Mouse (Mus musculus) CD4-positive, CD25-positive, alpha-beta regulatory T cell, adult 2 months (primary cell): ENCODE measurements around the gene Isl2.

Source experiments
- DNase-seq: peaks from one replicate; pipeline ENCODE4 v3.0.0-alpha.2; 2012; ENCODE audit warnings: low read depth, low spot score

Gene Isl2

DNA sequence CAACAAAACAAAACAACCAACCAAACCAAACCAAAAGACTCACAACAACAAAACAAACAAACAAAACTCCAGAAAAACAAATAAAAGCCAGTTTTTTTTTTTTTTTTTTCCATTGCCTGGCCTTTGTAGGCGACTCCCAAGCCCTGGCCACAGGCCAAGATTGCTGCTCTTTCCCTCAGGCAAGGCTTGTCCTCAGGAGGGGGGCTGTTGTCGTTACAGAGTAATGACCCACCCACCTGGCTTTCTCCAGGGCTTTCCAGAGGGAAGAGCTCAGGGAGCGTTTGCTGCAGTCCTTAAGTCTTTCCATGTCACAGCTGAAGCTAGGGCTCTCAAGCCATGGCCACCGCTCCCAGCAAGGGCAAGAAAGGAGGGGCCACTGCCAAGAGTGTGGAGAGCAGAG, at the start of gene Isl2:
TSS of gene Isl2 (plus strand) at position 296 of the 400 bp plus-strand sequence.
- DNase-seq: peak; percentile 2

DNA sequence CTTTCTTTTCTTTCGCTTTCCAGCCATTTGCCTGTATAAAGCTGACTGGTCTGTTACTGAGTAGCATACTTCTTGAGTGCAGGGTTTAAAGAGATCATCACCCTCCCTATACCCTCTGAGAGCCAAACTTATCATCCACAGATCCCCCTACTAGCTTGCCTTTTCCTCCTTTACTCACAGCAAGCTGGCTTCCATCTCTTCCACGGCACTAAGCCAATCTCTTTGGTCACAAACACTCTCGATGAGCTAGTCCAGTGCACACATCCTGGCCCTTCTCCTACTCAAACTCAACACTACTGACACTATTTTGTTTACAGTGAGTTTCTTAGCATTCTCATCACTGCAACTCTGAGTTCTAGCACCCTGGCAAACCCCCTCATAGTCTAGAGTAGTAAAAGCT, 30.6 kb upstream of the Isl2 start:
- no peak for DNase-seq

- no peak for DNase-seq
These were observed 29.8 kb upstream of the Isl2 start for GRCm38 (mm10) chr9:55508701-55509100.

GRCm38 (mm10) chr9:55509731-55510130, 28.7 kb upstream of the Isl2 start:
- no peak for DNase-seq

DNA sequence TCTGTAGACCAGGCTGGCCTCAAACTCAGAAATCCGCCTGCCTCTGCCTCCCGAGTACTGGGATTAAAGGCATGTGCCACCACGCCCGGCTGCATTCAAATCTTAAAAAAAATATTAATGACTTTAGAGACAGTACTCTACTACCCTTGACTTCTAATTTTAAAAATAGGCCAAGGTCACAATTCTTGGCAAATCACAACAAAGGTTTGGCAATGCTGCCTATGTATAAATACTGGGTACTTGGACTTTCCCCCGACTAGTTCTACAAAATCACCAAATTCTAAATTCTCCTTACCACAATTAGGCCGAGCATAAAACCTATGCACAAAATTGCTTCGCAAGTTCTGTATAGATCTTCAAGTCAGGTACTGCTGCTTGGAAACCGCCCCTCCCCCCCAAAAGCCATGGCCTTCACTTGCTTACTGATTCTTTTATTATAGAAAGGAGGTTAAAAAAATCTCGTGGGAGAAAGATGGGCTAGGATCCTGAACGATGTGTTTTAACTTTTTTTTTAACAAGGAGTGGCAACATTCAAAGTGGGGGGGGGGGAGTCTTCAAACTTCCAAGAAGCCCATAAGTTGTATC, 27.7 kb upstream of the Isl2 start:
- DNase-seq: no peak

DNA sequence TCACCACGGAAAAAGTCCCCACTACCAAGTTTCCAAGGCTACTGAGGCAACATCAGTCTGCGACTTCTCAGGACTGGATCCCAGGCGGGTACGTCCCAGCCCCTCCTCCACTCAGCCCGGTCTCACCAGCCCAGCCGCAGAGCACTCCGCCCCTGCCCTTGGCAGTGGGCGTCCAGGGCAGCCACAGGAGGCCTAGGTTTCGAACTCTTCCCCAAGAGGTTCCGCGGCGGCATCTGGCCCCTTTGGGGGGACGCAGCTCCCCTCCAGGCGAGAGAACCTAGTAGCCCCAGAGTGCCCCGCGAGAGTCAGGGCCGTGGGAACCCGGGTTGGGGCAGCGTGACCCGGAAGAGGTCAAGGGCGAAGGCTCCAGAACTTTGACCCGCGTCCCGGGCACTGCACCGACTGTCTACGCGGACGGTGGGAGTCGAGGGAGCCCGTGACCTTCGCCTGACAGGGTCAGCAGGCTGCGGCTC, 26.9 kb upstream of the Isl2 start:
- DNase-seq: peak; percentile 67

DNA sequence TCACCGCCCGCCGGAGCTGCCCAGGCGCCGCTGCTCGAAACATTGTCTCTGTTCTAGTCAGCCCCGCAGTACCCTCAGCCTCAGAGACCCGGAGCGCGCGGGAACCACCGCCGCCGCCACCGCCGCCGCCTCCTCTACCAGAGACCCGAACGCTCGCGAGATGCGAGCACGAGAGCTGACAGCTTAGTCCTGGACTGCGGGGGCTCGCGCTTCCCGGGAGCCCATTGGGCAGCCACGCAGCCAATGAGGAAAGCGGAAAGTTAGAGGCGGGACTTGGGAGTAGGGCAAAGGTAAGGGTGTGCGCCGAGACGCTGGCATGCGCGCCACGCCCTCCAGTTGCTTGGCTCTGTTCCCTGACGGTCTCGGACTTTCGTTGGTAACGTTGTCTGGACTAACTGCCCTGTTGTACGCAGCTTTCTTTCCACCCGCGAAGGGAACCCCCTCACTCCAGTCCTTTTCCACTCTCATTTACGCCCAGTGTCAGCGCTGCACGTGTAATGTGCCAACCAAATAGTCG, 26.4 kb upstream of the Isl2 start, which contains the start of gene Etfa:
TSS of gene Etfa (minus strand) at position 217 of the 517 bp plus-strand sequence.
- peak; percentile 97 for DNase-seq

DNA sequence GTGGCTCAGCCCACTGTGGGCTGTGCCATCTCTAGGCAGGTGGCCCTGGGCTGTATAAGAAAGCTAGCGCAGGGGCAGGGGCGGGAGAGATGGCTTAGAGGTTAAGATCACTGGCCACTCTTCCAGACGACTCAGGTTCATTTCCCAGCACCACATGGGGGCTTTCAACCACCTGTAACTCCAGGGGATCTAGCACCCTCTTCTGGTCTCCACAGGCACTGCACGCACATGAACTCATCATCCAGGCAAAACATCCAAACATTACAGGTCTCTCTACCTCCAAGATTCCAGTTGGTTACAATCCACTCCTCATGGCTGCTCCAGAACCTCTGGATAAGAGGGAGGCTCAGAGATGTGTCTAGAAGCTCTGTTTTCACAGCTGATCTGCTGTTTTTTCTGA, 12.8 kb upstream of the Isl2 start:
- DNase-seq: peak; percentile 48

DNA sequence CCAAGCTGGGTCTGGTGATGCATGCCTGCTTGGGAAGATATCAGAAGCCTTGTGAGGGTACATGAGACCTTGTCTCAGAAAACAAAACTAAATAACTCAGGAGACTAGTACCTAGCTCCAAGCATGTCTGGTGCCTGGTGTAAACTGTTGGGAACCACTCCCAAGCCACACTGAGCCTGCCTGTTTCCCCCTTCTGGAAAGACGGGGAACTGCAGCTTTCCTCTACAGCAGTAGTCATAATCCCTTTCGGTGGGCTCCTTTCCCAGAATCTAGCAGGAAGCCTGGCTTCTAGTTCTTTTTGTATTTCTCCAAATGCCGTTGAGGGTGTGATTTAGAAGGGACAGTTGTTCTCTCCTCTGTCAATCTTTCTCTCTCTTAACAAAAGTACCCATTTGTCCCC, 2.6 kb upstream of the Isl2 start:
- peak; percentile 62 for DNase-seq

DNA sequence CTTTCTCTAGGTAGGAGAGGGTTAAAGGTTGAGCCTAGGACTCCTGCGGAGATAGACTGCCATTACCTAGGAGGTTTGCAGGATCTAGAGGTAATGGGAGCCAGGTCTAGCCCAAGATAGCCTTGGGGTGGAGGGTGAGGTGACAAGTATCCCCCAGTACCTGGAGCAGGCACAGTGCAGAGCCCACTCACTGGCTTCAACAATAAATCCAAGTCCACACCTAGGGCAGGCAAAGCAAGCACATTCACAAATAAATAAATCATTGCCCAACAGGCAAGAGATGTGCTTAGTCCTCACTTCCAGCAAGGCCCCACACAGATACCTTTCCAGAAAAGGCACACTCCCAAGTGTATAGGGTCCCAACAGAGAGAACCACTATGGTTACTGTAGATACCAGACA, 534 bp downstream of the Isl2 start:
- DNase-seq: no peak

GRCm38 (mm10) chr9:55539661-55540390, 1.4 kb downstream of the Isl2 start:
- peak; percentile 42 for DNase-seq

DNA sequence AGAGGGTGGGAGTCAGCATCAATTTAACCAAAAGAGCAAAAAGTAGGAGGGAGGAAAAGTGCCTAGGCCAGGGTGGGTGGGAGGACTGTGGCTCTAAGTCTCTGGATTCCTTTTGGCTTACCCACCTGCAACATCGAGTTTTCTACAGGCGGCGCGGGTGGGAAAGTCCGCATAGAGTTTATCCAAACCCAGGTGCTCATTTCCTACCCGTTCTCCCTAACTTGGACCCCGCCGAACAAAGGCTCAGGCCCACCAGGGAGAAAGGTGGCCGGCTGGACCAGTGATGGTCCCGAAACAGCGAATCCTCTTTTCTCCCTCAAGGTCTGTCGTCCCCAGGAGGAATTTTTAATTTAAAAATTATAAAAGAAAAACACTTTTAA, 1.9 kb downstream of the Isl2 start:
- peak; percentile 19 for DNase-seq

DNA sequence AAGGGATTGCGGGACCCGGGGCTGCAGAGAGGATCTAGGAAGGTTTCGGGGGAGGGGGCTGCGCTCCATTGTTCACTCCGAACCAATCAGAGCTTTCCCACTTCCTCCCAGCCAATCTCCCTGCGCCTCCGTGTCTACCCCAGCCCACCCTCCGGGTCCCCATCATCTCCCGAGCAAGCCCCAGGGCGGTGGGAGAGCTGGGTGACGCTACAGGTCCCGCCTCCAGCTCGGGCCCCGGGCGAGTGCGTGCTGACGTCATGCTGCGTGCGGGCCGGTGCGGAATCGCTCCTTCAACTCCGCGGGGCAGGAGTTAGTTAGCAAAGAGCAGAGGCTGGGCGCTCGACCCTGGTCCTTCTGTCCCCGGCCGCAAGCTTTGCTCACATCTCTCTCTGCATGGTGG, 2.4 kb downstream of the Isl2 start:
- peak; percentile 83 for DNase-seq

GRCm38 (mm10) chr9:55541681-55542365, 3.4 kb downstream of the Isl2 start:
- DNase-seq: peak; percentile 52

DNA sequence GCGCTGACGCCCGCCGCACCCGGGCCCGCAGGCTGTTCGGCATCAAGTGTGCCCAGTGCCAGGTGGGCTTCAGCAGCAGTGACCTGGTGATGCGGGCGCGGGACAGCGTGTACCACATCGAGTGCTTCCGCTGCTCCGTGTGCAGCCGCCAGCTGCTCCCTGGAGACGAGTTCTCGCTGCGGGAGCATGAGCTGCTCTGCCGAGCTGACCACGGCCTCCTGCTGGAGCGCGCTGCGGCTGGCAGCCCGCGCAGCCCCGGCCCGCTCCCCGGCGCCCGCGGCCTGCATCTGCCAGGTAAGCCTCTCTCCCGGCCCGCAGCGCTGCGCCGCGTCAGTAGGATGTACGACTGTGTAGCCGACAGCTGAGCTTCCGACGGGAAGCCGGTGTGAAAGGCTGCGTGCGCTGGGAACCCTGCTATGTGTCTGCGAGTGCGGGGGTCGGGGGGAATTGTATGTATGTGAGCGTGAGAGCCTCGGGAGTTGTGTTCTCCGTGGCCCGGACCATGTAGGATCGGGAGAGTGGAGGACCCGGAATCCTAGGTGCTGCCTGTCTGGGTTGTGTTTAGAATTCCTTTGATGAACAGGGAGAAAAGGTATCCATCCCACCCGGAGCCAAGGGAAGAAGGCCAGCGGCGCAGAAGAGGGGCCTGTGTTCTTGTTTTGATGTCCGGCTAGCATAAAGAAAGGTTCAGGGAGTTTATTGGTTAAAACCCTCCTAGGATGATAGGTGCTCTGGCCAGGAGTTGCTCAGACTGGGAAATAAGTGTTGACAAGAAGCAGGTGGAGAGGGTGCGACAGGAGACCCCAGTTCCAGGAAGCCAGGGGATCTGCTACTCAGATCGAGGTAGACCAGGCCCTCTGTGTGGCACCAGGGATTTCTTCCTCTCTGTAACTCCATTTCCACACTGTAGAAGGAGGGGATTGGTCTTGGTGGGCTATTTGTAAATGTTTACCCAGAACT, 4.2 kb downstream of the Isl2 start:
- peak; percentile 60 for DNase-seq

GRCm38 (mm10) chr9:55543336-55543702, 4.8 kb downstream of the Isl2 start:
- DNase-seq: peak; percentile 28

- DNase-seq: peak; percentile 61
These were observed 5.4 kb downstream of the Isl2 start for GRCm38 (mm10) chr9:55543703-55544401.

- DNase-seq: peak; percentile 52
These were observed 6.5 kb downstream of the Isl2 start for GRCm38 (mm10) chr9:55544861-55545555.

GRCm38 (mm10) chr9:55545556-55546175, 7.2 kb downstream of the Isl2 start:
- DNase-seq: peak; percentile 13
